ENCODE assay signal across 11 mouse cellular contexts in genomic region chr2:26526443-26527257, GRCm38 (mm10). TPM values are rescaled to one million over a fixed set of nuclear protein-coding genes. Genes with fewer than 3 reads are reported as not detected.
DNase-seq lines count a peak whose midpoint lies in the region; ATAC-seq lines count a peak whose summit lies in the region.
"Had no signal": no experiment of that assay in that cellular context is flagged by ENCODE, and none has a peak within 500 bp of the region (broad histone marks: within the 10 kb centered on the region; RNA-seq: fewer than 3 reads in every experiment).

No protein-coding gene starts in this region.

- no peak overlapping the region for H3K4me2 ChIP-seq in forebrain, embryonic 13.5 days
- H3K4me2 ChIP-seq in forebrain, embryonic 14.5 days (ENCODE audit: low read length): no peak overlapping the region
- H3K4me2 ChIP-seq in hindbrain, embryonic 11.5 days (replicated peaks; ENCODE audit: low read depth, low read length): no peak overlapping the region
- H3K4me2 ChIP-seq in liver, embryonic 11.5 days: no peak overlapping the region; the same call in 1 of the 2 replicates

- H3K4me3 ChIP-seq in forebrain, embryonic 13.5 days: no peak overlapping the region
- H3K4me3 ChIP-seq in forebrain, embryonic 14.5 days (ENCODE audit: low read depth, low read length): no peak overlapping the region
- H3K4me3 ChIP-seq in embryonic facial prominence, embryonic 10.5 days: no peak overlapping the region
- no peak overlapping the region for H3K4me3 ChIP-seq in hindbrain, embryonic 11.5 days (ENCODE audit: low read depth, low read length)
- no peak overlapping the region for H3K4me3 ChIP-seq in liver, embryonic 11.5 days (ENCODE audit: low read depth, low read length)

- WGBS in forebrain, embryonic 13.5 days: 47% methylated on average over 11 of the region's 11 CpGs
- 49% methylated on average over 11 of the region's 11 CpGs for WGBS in forebrain, embryonic 14.5 days
- 45% methylated on average over 11 of the region's 11 CpGs for WGBS in embryonic facial prominence, embryonic 10.5 days
- 53% methylated on average over 11 of the region's 11 CpGs for WGBS in hindbrain, embryonic 11.5 days
- WGBS in liver, embryonic 11.5 days: 58% methylated on average over 11 of the region's 11 CpGs

- no peaks in the 10 kb centered on the region for H3K9me3 ChIP-seq in forebrain, embryonic 13.5 days (replicated peaks)
- H3K9me3 ChIP-seq in forebrain, embryonic 14.5 days (replicated peaks; ENCODE audit: control insufficient read depth, low read length): no peaks in the 10 kb centered on the region
- no peaks in the 10 kb centered on the region for H3K9me3 ChIP-seq in embryonic facial prominence, embryonic 10.5 days
- H3K9me3 ChIP-seq in hindbrain, embryonic 11.5 days (ENCODE audit: control insufficient read depth, low read length): no peaks in the 10 kb centered on the region
- no peaks in the 10 kb centered on the region for H3K9me3 ChIP-seq in liver, embryonic 11.5 days (ENCODE audit: control insufficient read depth, low read length)

- H3K27ac ChIP-seq in forebrain, embryonic 13.5 days: peak overlapping the region; percentile 31
- no peak overlapping the region for H3K27ac ChIP-seq in forebrain, embryonic 14.5 days (ENCODE audit: low read depth, low read length)
- H3K27ac ChIP-seq in embryonic facial prominence, embryonic 10.5 days (replicated peaks): peak overlapping the region; percentile 84
- H3K27ac ChIP-seq in hindbrain, embryonic 11.5 days (ENCODE audit: low read depth, low read length): peak overlapping the region; percentile 9; the same call in 1 of the 2 replicates
- H3K27ac ChIP-seq in liver, embryonic 11.5 days (ENCODE audit: low read depth, low read length): peak overlapping the region; percentile 25; the same call in 1 of the 2 replicates

- ATAC-seq in forebrain, embryonic 13.5 days: no peak
- no peak for ATAC-seq in forebrain, embryonic 14.5 days
- ATAC-seq in hindbrain, embryonic 11.5 days (ENCODE audit: low FRiP score): no peak
- ATAC-seq in liver, embryonic 11.5 days (replicated peaks; ENCODE audit: low FRiP score): no peak
- no peak for ATAC-seq in erythroid progenitor cell, adult 5-6 weeks (replicated peaks; ENCODE audit: low FRiP score, poor library complexity, severe bottlenecking)

- H3K9ac ChIP-seq in forebrain, embryonic 13.5 days: no peak overlapping the region
- no peak overlapping the region for H3K9ac ChIP-seq in forebrain, embryonic 14.5 days (ENCODE audit: low read length)
- 0 out of 2 replicates have a peak overlapping the region, but pooled peaks have one; percentile 1 for H3K9ac ChIP-seq in hindbrain, embryonic 11.5 days (ENCODE audit: low read depth, low read length)
- no peak overlapping the region for H3K9ac ChIP-seq in liver, embryonic 11.5 days (ENCODE audit: low read depth, low read length)

- H3K27me3 ChIP-seq in forebrain, embryonic 13.5 days: no peaks in the 10 kb centered on the region
- H3K27me3 ChIP-seq in forebrain, embryonic 14.5 days (replicated peaks; ENCODE audit: control insufficient read depth, insufficient read depth, low read length): no peaks in the 10 kb centered on the region
- H3K27me3 ChIP-seq in embryonic facial prominence, embryonic 10.5 days (replicated peaks; ENCODE audit: low read depth, poor library complexity, severe bottlenecking): no peaks in the 10 kb centered on the region
- no peaks in the 10 kb centered on the region for H3K27me3 ChIP-seq in hindbrain, embryonic 11.5 days (ENCODE audit: control insufficient read depth, insufficient read depth, low read length)
- no peaks in the 10 kb centered on the region for H3K27me3 ChIP-seq in liver, embryonic 11.5 days (replicated peaks; ENCODE audit: control insufficient read depth, insufficient read depth, low read length)

- DNase-seq in forebrain, embryonic 14.5 days (ENCODE audit: low spot score): no peak
- DNase-seq in embryonic facial prominence, embryonic 10.5 days (ENCODE audit: low spot score): no peak
- DNase-seq in hindbrain, embryonic 11.5 days (ENCODE audit: low spot score): no peak
- DNase-seq in liver, embryonic 11.5 days (ENCODE audit: low spot score): no peak
- DNase-seq in spleen, postnatal 4 days (ENCODE audit: low spot score in 2 of 2): no peak
- no peak for DNase-seq in thymus, postnatal 0 days (ENCODE audit: low spot score)
- DNase-seq: cerebellum, adult 11-12 months had no signal

- no peaks in the 10 kb centered on the region for H3K36me3 ChIP-seq in forebrain, embryonic 13.5 days (ENCODE audit: poor library complexity, severe bottlenecking)
- H3K36me3 ChIP-seq in forebrain, embryonic 14.5 days (ENCODE audit: control insufficient read depth, insufficient read depth, low read length): no peaks in the 10 kb centered on the region
- no peaks in the 10 kb centered on the region for H3K36me3 ChIP-seq in embryonic facial prominence, embryonic 10.5 days (replicated peaks)
- H3K36me3 ChIP-seq in hindbrain, embryonic 11.5 days (ENCODE audit: control insufficient read depth, insufficient read depth, low read length): no peaks in the 10 kb centered on the region
- no peaks in the 10 kb centered on the region for H3K36me3 ChIP-seq in liver, embryonic 11.5 days (ENCODE audit: control insufficient read depth, insufficient read depth, low read length)

- H3K4me1 ChIP-seq in forebrain, embryonic 13.5 days: peaks cover 19% of the 10 kb centered on the region
- H3K4me1 ChIP-seq in forebrain, embryonic 14.5 days (ENCODE audit: control insufficient read depth, insufficient read depth, low read length): no peaks in the 10 kb centered on the region
- H3K4me1 ChIP-seq in embryonic facial prominence, embryonic 10.5 days: peaks cover 47% of the 10 kb centered on the region
- peaks cover 6% of the 10 kb centered on the region for H3K4me1 ChIP-seq in hindbrain, embryonic 11.5 days (replicated peaks; ENCODE audit: control insufficient read depth, insufficient read depth, low read length)
- peaks cover 13% of the 10 kb centered on the region; the same call in 1 of the 2 replicates for H3K4me1 ChIP-seq in liver, embryonic 11.5 days (replicated peaks; ENCODE audit: control insufficient read depth, insufficient read depth, low read length)

RNA-seq across cellular contexts. Expression of gene Notch1, which starts 10.2 kb away (rescaled TPM):
- polyA plus RNA-seq in forebrain, embryonic 13.5 days (2015; fragmentation: Nextera tagmentation; extraction: Ambion mirVana): 28.1 and 32.8 TPM in 2 replicates
- 30.3 and 32.3 TPM in 2 replicates for polyA plus RNA-seq in forebrain, embryonic 14.5 days (2014; fragmentation: Nextera tagmentation; extraction: Ambion mirVana)
- 17.1 and 20.3 TPM in 2 replicates for polyA plus RNA-seq in embryonic facial prominence, embryonic 10.5 days (2016; fragmentation: Nextera tagmentation; extraction: Ambion mirVana)
- polyA plus RNA-seq in hindbrain, embryonic 11.5 days (2014; fragmentation: Nextera tagmentation; extraction: Ambion mirVana): 48.9 and 66.8 TPM in 2 replicates
- polyA plus RNA-seq in liver, embryonic 11.5 days (2014; fragmentation: Nextera tagmentation; extraction: Ambion mirVana): 7.1 and 10.5 TPM in 2 replicates
- polyA plus RNA-seq in thymus, postnatal 0 days (2015; fragmentation: Nextera tagmentation; extraction: Ambion mirVana): 44.3 and 54.9 TPM in 2 replicates
- total RNA-seq in erythroid progenitor cell, adult 5-6 weeks (2015; ENCODE audit: low replicate concordance): 5.4 and 9.0 TPM in 2 replicates
- 1.5 and 6.0 TPM in 2 replicates for total RNA-seq in erythroid progenitor cell, adult 5-6 weeks (2017; ENCODE audit: low replicate concordance)

RNA-seq across cellular contexts. Expression of gene Egfl7, which starts 53.2 kb away (rescaled TPM):
- 50.2 and 55.8 TPM in 2 replicates for polyA plus RNA-seq in forebrain, embryonic 13.5 days (2015; fragmentation: Nextera tagmentation; extraction: Ambion mirVana)
- polyA plus RNA-seq in forebrain, embryonic 14.5 days (2014; fragmentation: Nextera tagmentation; extraction: Ambion mirVana): 52.5 and 52.8 TPM in 2 replicates
- polyA plus RNA-seq in embryonic facial prominence, embryonic 10.5 days (2016; fragmentation: Nextera tagmentation; extraction: Ambion mirVana): 93.2 and 96.6 TPM in 2 replicates
- polyA plus RNA-seq in hindbrain, embryonic 11.5 days (2014; fragmentation: Nextera tagmentation; extraction: Ambion mirVana): 62.7 and 65.2 TPM in 2 replicates
- polyA plus RNA-seq in liver, embryonic 11.5 days (2014; fragmentation: Nextera tagmentation; extraction: Ambion mirVana): 161 and 181 TPM in 2 replicates
- polyA plus RNA-seq in thymus, postnatal 0 days (2015; fragmentation: Nextera tagmentation; extraction: Ambion mirVana): 43.6 and 50.0 TPM in 2 replicates
- total RNA-seq in erythroid progenitor cell, adult 5-6 weeks (2015; ENCODE audit: low replicate concordance): 3.8 and 7.2 TPM in 2 replicates
- 0.77 and 7.2 TPM in 2 replicates for total RNA-seq in erythroid progenitor cell, adult 5-6 weeks (2017; ENCODE audit: low replicate concordance)

RNA-seq across cellular contexts. Expression of gene Gm20532, which starts 59.8 kb away (rescaled TPM):
- not detected in 2 replicates for polyA plus RNA-seq in forebrain, embryonic 13.5 days (2015; fragmentation: Nextera tagmentation; extraction: Ambion mirVana)
- polyA plus RNA-seq in forebrain, embryonic 14.5 days (2014; fragmentation: Nextera tagmentation; extraction: Ambion mirVana): not detected in 2 replicates
- polyA plus RNA-seq in embryonic facial prominence, embryonic 10.5 days (2016; fragmentation: Nextera tagmentation; extraction: Ambion mirVana): not detected in 2 replicates
- not detected in 2 replicates for polyA plus RNA-seq in hindbrain, embryonic 11.5 days (2014; fragmentation: Nextera tagmentation; extraction: Ambion mirVana)
- not detected in 2 replicates for polyA plus RNA-seq in liver, embryonic 11.5 days (2014; fragmentation: Nextera tagmentation; extraction: Ambion mirVana)
- polyA plus RNA-seq in thymus, postnatal 0 days (2015; fragmentation: Nextera tagmentation; extraction: Ambion mirVana): not detected in 2 replicates
- total RNA-seq in erythroid progenitor cell, adult 5-6 weeks (2015; ENCODE audit: low replicate concordance): not detected in 2 replicates
- total RNA-seq in erythroid progenitor cell, adult 5-6 weeks (2017; ENCODE audit: low replicate concordance): 1.9 TPM in 1 of 2 replicates, not detected in the other
- total RNA-seq: layer of hippocampus, postnatal 25 days had no signal
- polyA plus RNA-seq: neural tube, embryonic 14.5 days had no signal
